ENCODE assay signal across 21 mouse cellular contexts in the genomic region with DNA sequence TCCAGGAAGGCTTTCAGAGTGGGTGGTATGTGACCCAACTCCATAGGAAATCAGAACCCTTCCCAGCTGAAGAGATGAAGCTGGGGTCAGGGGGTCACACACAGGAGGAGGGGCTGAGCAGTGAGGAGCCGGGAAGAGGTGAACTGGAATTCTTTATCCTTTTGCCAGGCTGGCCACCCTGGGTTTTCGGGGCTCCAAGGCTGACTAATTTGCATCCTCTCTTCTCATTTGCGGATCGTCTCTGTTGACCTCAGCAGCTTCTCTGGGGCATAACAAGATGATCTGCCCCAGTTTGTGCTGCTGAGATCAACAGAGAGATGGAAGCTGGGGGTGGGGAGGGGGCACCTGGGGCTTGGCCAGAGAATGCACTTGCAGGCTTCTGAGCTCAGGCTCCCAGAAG. TPM values are rescaled to one million over a fixed set of nuclear protein-coding genes. Genes with fewer than 3 reads are reported as not detected.
DNase-seq lines count a peak whose midpoint lies in the region; ATAC-seq and TF ChIP-seq lines count a peak whose summit lies in the region.
"Had no signal": no experiment of that assay in that cellular context is flagged by ENCODE, and none has a peak within 500 bp of the region (broad histone marks: within the 10 kb centered on the region; RNA-seq: fewer than 3 reads in every experiment).

No protein-coding gene starts in this region.

- peaks cover 49% of the 10 kb centered on the region for H3K4me1 ChIP-seq in heart, embryonic 11.5 days (ENCODE audit: control insufficient read depth, insufficient read depth, low read length)
- peaks cover 42% of the 10 kb centered on the region for H3K4me1 ChIP-seq in midbrain, embryonic 12.5 days
- peaks cover 54% of the 10 kb centered on the region for H3K4me1 ChIP-seq in midbrain, embryonic 13.5 days (replicated peaks)
- peaks cover 32% of the 10 kb centered on the region for H3K4me1 ChIP-seq in embryonic facial prominence, embryonic 12.5 days
- H3K4me1 ChIP-seq in thymus, adult 2 months (replicated peaks; ENCODE audit: control insufficient read depth, insufficient read depth, low read length) = peaks cover 20% of the 10 kb centered on the region

- no peak for ATAC-seq in heart, embryonic 11.5 days (replicated peaks; ENCODE audit: insufficient number of reproducible peaks, low FRiP score, low TSS enrichment)
- no peak for ATAC-seq in midbrain, embryonic 12.5 days (ENCODE audit: low FRiP score, low read depth)
- ATAC-seq in midbrain, embryonic 13.5 days = no peak
- no peak for ATAC-seq in embryonic facial prominence, embryonic 12.5 days (ENCODE audit: insufficient number of reproducible peaks, insufficient read depth, low FRiP score, low TSS enrichment)
- ATAC-seq: CD4-positive, CD25-positive, alpha-beta regulatory T cell, adult 4 months; forebrain, postnatal 0 days; intestine, embryonic 16.5 days had no signal

- H3K27me3 ChIP-seq in heart, embryonic 11.5 days (ENCODE audit: control insufficient read depth, insufficient read depth, low read length) = no peaks in the 10 kb centered on the region
- peaks cover 4% of the 10 kb centered on the region for H3K27me3 ChIP-seq in midbrain, embryonic 12.5 days
- no peaks in the 10 kb centered on the region for H3K27me3 ChIP-seq in midbrain, embryonic 13.5 days
- H3K27me3 ChIP-seq in embryonic facial prominence, embryonic 12.5 days = no peaks in the 10 kb centered on the region
- no peaks in the 10 kb centered on the region for H3K27me3 ChIP-seq in thymus, adult 2 months (ENCODE audit: control insufficient read depth, insufficient read depth, low read length)
- H3K27me3 ChIP-seq: hindbrain, embryonic 15.5 days had no signal

- H3K27ac ChIP-seq in heart, embryonic 11.5 days (ENCODE audit: low read depth, low read length) = 0 out of 2 replicates have a peak overlapping the region, but pooled peaks have one; percentile 22
- peak overlapping the region; percentile 20; the same call in 1 of the 2 replicates for H3K27ac ChIP-seq in midbrain, embryonic 12.5 days (replicated peaks)
- H3K27ac ChIP-seq in midbrain, embryonic 13.5 days = no peak overlapping the region
- 0 out of 2 replicates have a peak overlapping the region, but pooled peaks have one; percentile 14 for H3K27ac ChIP-seq in embryonic facial prominence, embryonic 12.5 days
- no peak overlapping the region for H3K27ac ChIP-seq in thymus, adult 2 months (ENCODE audit: control insufficient read depth, insufficient read depth, low read length)
- H3K27ac ChIP-seq: hindbrain, embryonic 15.5 days; layer of hippocampus, adult 2 months had no signal

- WGBS in heart, embryonic 11.5 days (ENCODE audit: insufficient replicate concordance) = 15% methylated on average over 4 of the region's 4 CpGs
- WGBS in midbrain, embryonic 12.5 days = 4% methylated on average over 4 of the region's 4 CpGs
- WGBS in midbrain, embryonic 13.5 days = 1% methylated on average over 4 of the region's 4 CpGs
- WGBS in embryonic facial prominence, embryonic 12.5 days = 3% methylated on average over 4 of the region's 4 CpGs
- WGBS in thymus, adult 2 months = 91% methylated on average over 4 of the region's 4 CpGs

- no peaks in the 10 kb centered on the region for H3K9me3 ChIP-seq in heart, embryonic 11.5 days (replicated peaks; ENCODE audit: control insufficient read depth, low read length)
- H3K9me3 ChIP-seq in midbrain, embryonic 12.5 days = no peaks in the 10 kb centered on the region
- H3K9me3 ChIP-seq in midbrain, embryonic 13.5 days = no peaks in the 10 kb centered on the region
- H3K9me3 ChIP-seq in embryonic facial prominence, embryonic 12.5 days = no peaks in the 10 kb centered on the region
- H3K9me3 ChIP-seq: hindbrain, embryonic 15.5 days had no signal

- TF ChIP-seq POLR2A in thymus, adult 2 months (IDR thresholded peaks at IDR 0.05; ENCODE audit: control insufficient read depth, extremely low read depth, insufficient read depth, low read length, poor library complexity) = no peak

- no peak for DNase-seq in heart, adult 11 months
- peak; percentile 55 for DNase-seq in retina, postnatal 1 day
- no peak for DNase-seq in thymus, postnatal 25 days
- no peak for DNase-seq in thymus, adult 2 months
- DNase-seq: cerebellum, adult 11-12 months; cerebellum, postnatal 10 days; forebrain, postnatal 0 days; gastrocnemius, postnatal 36 days; kidney, adult 9 months; kidney, postnatal 25 days; lung, postnatal 10 days; thymus, postnatal 36 days had no signal

- H3K36me3 ChIP-seq in heart, embryonic 11.5 days (ENCODE audit: control insufficient read depth, insufficient read depth, low read length) = no peaks in the 10 kb centered on the region; the same call in 1 of the 2 replicates
- no peaks in the 10 kb centered on the region for H3K36me3 ChIP-seq in midbrain, embryonic 12.5 days
- H3K36me3 ChIP-seq in midbrain, embryonic 13.5 days = peaks cover 21% of the 10 kb centered on the region; the same call in 1 of the 2 replicates
- no peaks in the 10 kb centered on the region for H3K36me3 ChIP-seq in embryonic facial prominence, embryonic 12.5 days
- H3K36me3 ChIP-seq in thymus, adult 2 months (ENCODE audit: control insufficient read depth, insufficient read depth, low read length) = no peaks in the 10 kb centered on the region
- H3K36me3 ChIP-seq: hindbrain, embryonic 15.5 days had no signal

- H3K9ac ChIP-seq in heart, embryonic 11.5 days (ENCODE audit: low read depth, low read length) = no peak overlapping the region
- no peak overlapping the region for H3K9ac ChIP-seq in midbrain, embryonic 12.5 days (replicated peaks)
- no peak overlapping the region for H3K9ac ChIP-seq in midbrain, embryonic 13.5 days (replicated peaks)
- H3K9ac ChIP-seq in embryonic facial prominence, embryonic 12.5 days = no peak overlapping the region
- H3K9ac ChIP-seq: forebrain, postnatal 0 days; hindbrain, embryonic 15.5 days had no signal

- no peak overlapping the region for H3K4me2 ChIP-seq in heart, embryonic 11.5 days
- no peak overlapping the region for H3K4me2 ChIP-seq in midbrain, embryonic 12.5 days (replicated peaks)
- no peak overlapping the region for H3K4me2 ChIP-seq in midbrain, embryonic 13.5 days (replicated peaks)
- H3K4me2 ChIP-seq in embryonic facial prominence, embryonic 12.5 days (replicated peaks) = no peak overlapping the region
- H3K4me2 ChIP-seq: hindbrain, embryonic 15.5 days had no signal

- H3K4me3 ChIP-seq in heart, embryonic 11.5 days (ENCODE audit: low read depth, low read length) = no peak overlapping the region
- H3K4me3 ChIP-seq in midbrain, embryonic 12.5 days = no peak overlapping the region
- H3K4me3 ChIP-seq in midbrain, embryonic 13.5 days (replicated peaks) = no peak overlapping the region
- no peak overlapping the region for H3K4me3 ChIP-seq in embryonic facial prominence, embryonic 12.5 days
- H3K4me3 ChIP-seq in thymus, adult 2 months (ENCODE audit: control insufficient read depth, insufficient read depth, low read length) = no peak overlapping the region
- H3K4me3 ChIP-seq: hindbrain, embryonic 15.5 days; layer of hippocampus, adult 2 months had no signal

- no peak for TF ChIP-seq CTCF in thymus, adult 2 months (IDR thresholded peaks at IDR 0.05; ENCODE audit: borderline replicate concordance, control insufficient read depth, extremely low read depth, insufficient read depth, low read length, poor library complexity)

RNA-seq across cellular contexts. Expression of gene Klhl35, which starts 29.3 kb away (rescaled TPM):
- 0.77 and 1.0 TPM in 2 replicates for polyA plus RNA-seq in heart, embryonic 11.5 days (2014; fragmentation: Nextera tagmentation; extraction: Ambion mirVana)
- 37.4 and 38.1 TPM in 2 replicates for polyA plus RNA-seq in midbrain, embryonic 12.5 days (2016; fragmentation: Nextera tagmentation; extraction: Ambion mirVana)
- 9.0 and 17.2 TPM in 2 replicates for polyA plus RNA-seq in midbrain, embryonic 13.5 days (2015; fragmentation: Nextera tagmentation; extraction: Ambion mirVana)
- 2.1 and 2.7 TPM in 2 replicates for polyA plus RNA-seq in embryonic facial prominence, embryonic 12.5 days (2016; fragmentation: Nextera tagmentation; extraction: Ambion mirVana)
- polyA plus RNA-seq in thymus, adult 2 months (2012; rRNA removed) = 1.0 and 1.5 TPM in 2 replicates
- polyA plus RNA-seq: CD4-positive, CD25-positive, alpha-beta regulatory T cell, adult 4 months; liver, embryonic 16.5 days had no signal

RNA-seq across cellular contexts. Expression of gene Rps3, which starts 47.0 kb away (rescaled TPM):
- 591 and 608 TPM in 2 replicates for polyA plus RNA-seq in heart, embryonic 11.5 days (2014; fragmentation: Nextera tagmentation; extraction: Ambion mirVana)
- 555 and 561 TPM in 2 replicates for polyA plus RNA-seq in midbrain, embryonic 12.5 days (2016; fragmentation: Nextera tagmentation; extraction: Ambion mirVana)
- 531 and 554 TPM in 2 replicates for polyA plus RNA-seq in midbrain, embryonic 13.5 days (2015; fragmentation: Nextera tagmentation; extraction: Ambion mirVana)
- polyA plus RNA-seq in embryonic facial prominence, embryonic 12.5 days (2016; fragmentation: Nextera tagmentation; extraction: Ambion mirVana) = 695 and 699 TPM in 2 replicates
- 483 and 566 TPM in 2 replicates for polyA plus RNA-seq in thymus, adult 2 months (2012; rRNA removed)

RNA-seq across cellular contexts. Expression of gene Gdpd5, which starts 55.3 kb away (rescaled TPM):
- polyA plus RNA-seq in heart, embryonic 11.5 days (2014; fragmentation: Nextera tagmentation; extraction: Ambion mirVana) = 20.0 and 20.8 TPM in 2 replicates
- polyA plus RNA-seq in midbrain, embryonic 12.5 days (2016; fragmentation: Nextera tagmentation; extraction: Ambion mirVana) = 32.7 and 32.9 TPM in 2 replicates
- 42.5 and 46.4 TPM in 2 replicates for polyA plus RNA-seq in midbrain, embryonic 13.5 days (2015; fragmentation: Nextera tagmentation; extraction: Ambion mirVana)
- 20.3 and 23.4 TPM in 2 replicates for polyA plus RNA-seq in embryonic facial prominence, embryonic 12.5 days (2016; fragmentation: Nextera tagmentation; extraction: Ambion mirVana)
- 13.9 and 18.5 TPM in 2 replicates for polyA plus RNA-seq in thymus, adult 2 months (2012; rRNA removed)

Comparison
In these comparisons a context has a peak if more than half of its experiments do, and no peak if none do; other contexts are left out.
1. H3K27ac ChIP-seq: peak in heart, embryonic 11.5 days (single experiment), midbrain, embryonic 12.5 days (single experiment) and embryonic facial prominence, embryonic 12.5 days (single experiment); none in midbrain, embryonic 13.5 days (single experiment) and thymus, adult 2 months (single experiment).